Mouse (Mus musculus): ENCODE measurements around the gene Atn1.

DNA sequence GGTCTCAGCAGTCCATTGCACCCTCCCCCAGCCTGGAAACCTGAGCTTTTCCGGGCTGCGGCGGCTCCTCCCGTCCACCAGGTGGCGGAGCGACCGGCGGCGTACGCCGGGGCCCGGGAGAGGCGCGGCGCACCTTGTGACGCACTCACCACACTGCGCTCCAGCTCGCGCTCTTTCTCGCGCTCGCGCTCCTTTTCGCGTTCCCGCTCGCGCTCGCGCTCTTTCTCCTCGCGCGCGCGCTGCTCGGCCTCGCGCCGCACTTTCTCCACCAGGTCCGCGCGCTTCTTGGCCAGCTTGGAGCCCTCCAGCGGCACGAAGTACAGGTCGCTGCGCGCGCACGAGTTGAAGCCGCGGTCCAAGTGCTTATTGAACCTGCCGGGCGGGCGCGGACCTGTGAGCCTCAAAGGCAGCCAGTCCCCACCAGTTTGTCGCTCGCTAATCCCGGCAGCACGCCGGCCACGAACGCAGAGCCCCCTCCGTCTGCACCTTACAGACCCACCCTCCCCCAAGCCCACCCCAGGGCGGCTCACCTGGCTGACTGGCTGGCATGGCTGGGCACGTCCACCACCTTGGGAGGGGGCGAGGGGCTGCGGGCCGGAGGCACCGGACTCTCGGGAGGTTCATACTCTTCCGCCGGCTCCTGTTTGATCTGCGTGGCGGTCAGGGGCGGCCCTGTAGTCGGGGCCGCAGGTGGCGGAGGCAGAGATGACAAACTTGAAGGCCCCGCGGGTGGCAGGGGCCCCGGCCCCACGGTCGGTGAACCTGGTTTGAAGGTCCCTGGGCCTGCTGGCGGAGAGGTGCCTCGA lies 10.6 kb downstream of the Atn1 start:
- TF ChIP-seq CTCF (IDR thresholded peaks at IDR 0.05; ENCODE audit: low read depth) (peak; percentile 91), EP300 (optimal IDR thresholded peaks at IDR 0.05) (peak; percentile 80)

Measured in stomach, postnatal 0 days (tissue).